Mouse (Mus musculus): Measurements from ENCODE around the gene Nol10.

The Nol10 gene

DNA sequence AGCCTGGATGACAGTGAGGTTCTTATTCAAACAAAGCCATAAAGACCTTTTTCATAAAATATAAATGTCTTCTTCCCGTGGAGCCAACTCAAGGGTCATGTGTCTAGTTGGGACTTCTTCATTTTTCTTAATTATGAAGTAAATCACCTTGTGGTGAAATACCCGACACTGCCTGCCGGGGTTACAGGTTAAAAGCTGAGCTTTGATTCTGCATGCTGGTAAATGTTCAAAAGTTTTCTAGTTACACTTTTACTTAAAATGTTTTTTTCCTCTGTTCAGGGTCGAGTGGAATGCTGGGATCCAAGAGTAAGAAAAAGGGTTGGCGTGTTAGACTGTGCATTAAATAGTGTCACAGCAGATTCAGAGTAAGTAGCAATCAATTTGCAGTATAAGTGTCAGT lies 14.1 kb downstream of the Nol10 start:
- no peak for DNase-seq (ENCODE audit: low spot score)

DNA sequence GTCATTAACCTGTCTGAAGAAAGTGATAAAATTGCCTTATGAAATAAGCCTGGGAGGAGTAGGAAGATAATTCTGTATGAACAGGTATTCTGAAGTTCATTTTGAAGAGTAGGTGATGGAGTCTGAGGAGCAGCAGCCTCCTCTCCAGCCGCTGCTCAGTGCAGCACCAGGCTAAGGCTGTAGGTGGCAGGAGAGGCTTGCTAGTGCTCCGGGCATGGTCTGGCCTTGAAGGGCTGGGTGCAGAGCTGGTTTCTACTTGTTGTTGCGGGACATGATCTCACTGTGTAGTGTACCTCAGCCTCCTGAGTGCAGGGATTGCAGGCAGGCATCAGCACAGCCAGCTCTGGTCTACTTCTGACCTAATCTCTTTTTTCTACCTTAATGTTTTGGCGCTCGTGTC lies 18.7 kb downstream of the Nol10 start:
- DNase-seq (ENCODE audit: low spot score): peak; percentile 46

- DNase-seq (ENCODE audit: low spot score): no peak
Measured at GRCm38 (mm10) chr12:17369111-17369510, 20.9 kb downstream of the Nol10 start.

DNA sequence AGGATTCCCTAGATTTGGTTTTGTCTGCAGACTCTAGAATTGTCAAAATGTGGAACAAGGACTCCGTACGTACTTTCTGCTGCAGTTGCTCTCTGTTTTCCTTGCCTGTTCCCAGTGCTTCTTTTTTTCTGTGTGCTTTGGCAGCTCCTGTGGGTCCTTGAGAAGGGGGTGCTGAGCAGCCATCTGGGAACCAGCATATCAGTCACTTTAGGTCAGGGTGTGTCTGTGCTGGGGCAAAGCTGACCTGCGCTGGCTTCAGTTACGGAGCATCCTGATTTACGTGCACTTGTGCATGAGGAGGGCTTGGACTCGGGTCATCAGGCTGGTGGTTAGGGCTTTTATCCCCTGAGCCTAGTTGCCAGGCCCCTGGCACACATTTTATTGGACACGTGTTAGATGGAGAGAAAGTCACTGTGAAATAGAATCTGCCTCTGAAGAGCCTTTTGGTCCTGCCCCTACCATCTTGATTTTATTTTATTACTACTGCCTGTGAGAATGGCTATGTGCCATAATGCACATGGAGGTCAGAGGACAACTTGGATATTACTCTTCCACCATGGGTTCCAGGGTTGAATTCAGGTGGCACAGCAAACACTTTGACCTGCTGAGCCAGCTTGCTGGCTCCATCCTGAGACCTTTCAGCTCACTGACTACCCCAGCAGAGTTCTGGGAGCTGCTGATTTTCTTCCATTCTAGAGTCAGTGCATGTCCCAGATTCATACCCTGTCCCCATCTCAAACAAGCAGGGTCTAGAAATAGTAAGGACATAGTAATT lies 21.5 kb downstream of the Nol10 start:
- no peak for DNase-seq (ENCODE audit: low spot score)

DNA sequence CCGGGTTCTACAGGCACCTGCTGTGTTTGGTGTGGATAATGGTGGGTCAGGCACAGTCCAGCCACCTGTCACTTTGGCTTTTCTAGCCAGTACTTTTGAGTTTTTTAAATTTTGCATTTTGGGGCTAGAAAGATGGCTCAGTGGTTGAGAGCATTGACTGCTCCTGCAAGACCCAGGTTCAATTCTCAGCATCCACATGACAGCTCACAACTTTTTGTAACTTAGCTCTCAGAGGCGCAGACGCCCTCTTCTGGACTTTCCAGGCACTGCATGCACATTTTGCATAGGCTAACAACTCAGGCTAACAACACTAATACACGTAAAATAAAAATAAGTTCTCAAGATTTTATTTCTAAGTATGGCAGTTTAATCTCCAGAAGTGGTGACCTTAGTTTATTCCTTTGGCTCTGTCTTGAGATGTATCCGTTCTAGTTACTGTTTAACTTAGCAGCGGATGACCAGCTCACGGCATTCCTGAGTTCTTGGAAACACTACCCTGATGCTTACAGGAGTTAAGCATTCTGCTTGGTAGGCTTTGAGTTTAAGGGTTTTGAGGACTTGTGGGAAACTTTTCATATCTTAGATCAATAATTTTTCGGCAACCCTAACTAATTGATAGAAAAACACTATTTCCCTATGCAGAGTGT lies 23.5 kb downstream of the Nol10 start:
- no peak for DNase-seq (ENCODE audit: low spot score)

- DNase-seq (ENCODE audit: low spot score): no peak
Measured at GRCm38 (mm10) chr12:17372696-17373095, 24.4 kb downstream of the Nol10 start.

DNA sequence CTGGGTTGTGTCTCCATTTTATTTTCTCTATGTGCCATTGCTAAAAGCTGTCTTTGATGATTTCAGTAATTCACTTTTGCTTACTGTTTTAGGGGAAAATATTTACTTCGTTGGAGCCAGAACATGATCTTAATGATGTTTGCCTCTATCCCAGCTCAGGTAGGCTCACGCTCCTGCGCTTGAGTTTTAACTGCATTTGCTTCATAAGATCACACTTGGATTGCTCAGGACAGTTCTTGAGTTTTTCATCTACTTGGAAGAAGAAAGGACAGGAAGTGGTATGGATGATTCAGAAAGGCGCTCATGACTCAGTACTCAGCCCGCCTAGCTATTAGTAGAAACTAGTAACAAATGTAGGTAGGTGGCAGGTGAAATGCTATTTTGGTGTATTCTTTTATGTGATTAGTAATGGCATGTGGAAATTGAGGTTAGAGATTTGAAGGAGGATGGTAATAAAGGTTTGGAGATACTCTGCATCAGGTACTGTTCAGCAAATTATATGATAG lies 25.3 kb downstream of the Nol10 start:
- no peak for DNase-seq (ENCODE audit: low spot score)

GRCm38 (mm10) chr12:17375243-17375642 lies 27.0 kb downstream of the Nol10 start:
- DNase-seq (ENCODE audit: low spot score): no peak

- DNase-seq (ENCODE audit: low spot score): no peak
Measured at GRCm38 (mm10) chr12:17376521-17376920, 28.3 kb downstream of the Nol10 start.

- no peak for DNase-seq (ENCODE audit: low spot score)
Measured at GRCm38 (mm10) chr12:17380991-17381390, 32.7 kb downstream of the Nol10 start.

GRCm38 (mm10) chr12:17382759-17383158 lies 34.5 kb downstream of the Nol10 start:
- DNase-seq (ENCODE audit: low spot score): no peak

- DNase-seq (ENCODE audit: low spot score): no peak
Measured at GRCm38 (mm10) chr12:17386896-17387295, 38.6 kb downstream of the Nol10 start.

- DNase-seq (ENCODE audit: low spot score): no peak
Measured at GRCm38 (mm10) chr12:17387332-17388135, 39.3 kb downstream of the Nol10 start.

GRCm38 (mm10) chr12:17388136-17388437 lies 39.8 kb downstream of the Nol10 start:
- DNase-seq (ENCODE audit: low spot score): no peak

DNA sequence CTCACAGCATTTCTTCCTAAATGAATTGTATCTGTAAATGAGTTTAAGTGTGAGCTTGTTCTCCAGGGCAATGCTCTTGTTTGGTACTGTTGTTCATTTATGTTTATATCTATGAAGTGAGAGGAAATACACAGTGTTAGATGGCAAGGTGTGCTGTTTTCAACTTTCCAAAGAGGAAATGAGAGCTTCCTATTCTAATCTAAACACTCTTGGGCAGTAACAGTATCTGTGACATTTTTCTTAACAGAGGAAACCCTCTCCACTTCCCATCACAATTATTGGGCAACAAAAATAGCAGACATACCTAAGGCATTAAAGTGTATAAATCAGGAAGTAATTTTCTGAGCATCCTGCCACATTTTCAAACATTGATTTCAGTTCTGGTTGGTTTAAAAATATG lies 41.8 kb downstream of the Nol10 start:
- no peak for DNase-seq (ENCODE audit: low spot score)

GRCm38 (mm10) chr12:17390510-17390909 lies 42.3 kb downstream of the Nol10 start:
- no peak for DNase-seq (ENCODE audit: low spot score)

- no peak for DNase-seq (ENCODE audit: low spot score)
Measured at GRCm38 (mm10) chr12:17393148-17393547, 44.9 kb downstream of the Nol10 start.

GRCm38 (mm10) chr12:17397150-17397549 lies 48.9 kb downstream of the Nol10 start:
- DNase-seq (ENCODE audit: low spot score): no peak

GRCm38 (mm10) chr12:17401419-17401818 lies 53.2 kb downstream of the Nol10 start:
- DNase-seq (ENCODE audit: low spot score): no peak

DNA sequence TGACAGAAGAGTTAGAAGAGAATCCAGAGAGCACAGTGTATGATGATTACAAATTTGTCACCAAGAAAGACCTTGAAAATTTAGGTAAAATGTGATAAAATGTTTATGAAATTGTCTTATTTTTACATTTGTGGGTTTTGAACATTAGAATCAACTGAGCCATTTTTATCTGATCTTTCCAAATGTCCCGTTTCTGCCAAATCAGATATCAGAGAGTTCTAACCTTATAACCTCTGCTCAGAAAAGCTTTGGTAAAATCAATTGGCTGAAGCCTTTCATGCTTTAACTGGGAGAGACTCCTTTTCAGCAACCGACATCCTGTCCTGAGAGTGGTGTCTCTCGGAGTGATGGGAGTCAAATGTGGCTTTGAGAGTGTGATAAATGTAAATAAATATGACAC lies 53.9 kb downstream of the Nol10 start:
- DNase-seq (ENCODE audit: low spot score): no peak

DNA sequence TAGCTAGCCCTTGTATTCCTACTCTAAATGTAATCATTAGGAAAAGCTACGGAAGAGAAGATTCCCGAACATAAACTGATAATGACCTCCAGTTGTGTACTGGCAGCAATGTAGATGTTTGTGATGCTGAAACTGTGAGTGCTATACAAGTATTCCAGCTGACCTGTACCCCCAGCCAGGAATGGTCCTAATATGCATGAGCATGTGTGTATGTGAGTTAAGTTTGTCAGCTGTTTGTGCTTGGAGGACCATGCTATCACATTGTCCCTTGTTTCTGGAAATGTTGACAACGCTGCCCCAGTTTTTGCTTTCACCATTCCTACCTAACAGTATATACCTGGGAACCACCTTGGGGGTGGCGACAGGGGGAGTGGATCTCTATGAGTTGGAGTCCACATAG lies 55.7 kb downstream of the Nol10 start:
- DNase-seq (ENCODE audit: low spot score): no peak

GRCm38 (mm10) chr12:17406825-17407224 lies 58.6 kb downstream of the Nol10 start:
- no peak for DNase-seq (ENCODE audit: low spot score)

GRCm38 (mm10) chr12:17408312-17408711 lies 60.1 kb downstream of the Nol10 start:
- no peak for DNase-seq (ENCODE audit: low spot score)
